Mouse (Mus musculus): ENCODE measurements around the gene Ppm1h.
"Not testable (repeated sequence)": the region's sequence is repeated elsewhere in the genome, so short reads cannot be mapped to it uniquely, and the experiment has no call there.

GRCm38 (mm10) chr10:122965650-122966049 lies 287.1 kb downstream of the Ppm1h start:
- not testable (repeated sequence) for TF ChIP-seq USF1 (IDR thresholded peaks at IDR 0.05; ENCODE audit: low read depth); POLR2A (IDR thresholded peaks at IDR 0.05; ENCODE audit: insufficient read length, low read depth); POLR2AphosphoS2 (IDR thresholded peaks at IDR 0.05; ENCODE audit: insufficient read length, low read depth); MYOG (IDR thresholded peaks at IDR 0.05; ENCODE audit: control insufficient read depth in 1 of 3, insufficient read depth in 1 of 3, insufficient read length in 2 of 3, low read depth in 2 of 3); TCF12 (IDR thresholded peaks at IDR 0.05; ENCODE audit: insufficient read depth, poor library complexity, severe bottlenecking)

Measured in myocyte (in vitro differentiated cells).